Mouse (Mus musculus) gastrocnemius, adult 18-20 months (tissue): Measurements from ENCODE around the gene Olfr572. TPM values are rescaled to one million over a fixed set of nuclear protein-coding genes. Genes with fewer than 3 reads are reported as not detected.

ENCODE experiments used
- DNase-seq: peaks from one replicate; pipeline ENCODE4 v3.0.0; 2021; ENCODE audit warnings: low spot score
- long read RNA-seq, 2 experiments: library from polyadenylated mRNA; stranded (forward); transcript quantifications; one replicate each; pipeline ENCODE4 v2.0.0; 2021
- total RNA-seq, 2 experiments: library from RNA; stranded (reverse); gene quantifications; 2 replicates each; pipeline ENCODE4 v1.2.3; 2021

Olfr572 gene
- total RNA-seq = not detected
- long read RNA-seq, experiment 1 = 0 reads
- long read RNA-seq, experiment 2 = 0 reads

DNA sequence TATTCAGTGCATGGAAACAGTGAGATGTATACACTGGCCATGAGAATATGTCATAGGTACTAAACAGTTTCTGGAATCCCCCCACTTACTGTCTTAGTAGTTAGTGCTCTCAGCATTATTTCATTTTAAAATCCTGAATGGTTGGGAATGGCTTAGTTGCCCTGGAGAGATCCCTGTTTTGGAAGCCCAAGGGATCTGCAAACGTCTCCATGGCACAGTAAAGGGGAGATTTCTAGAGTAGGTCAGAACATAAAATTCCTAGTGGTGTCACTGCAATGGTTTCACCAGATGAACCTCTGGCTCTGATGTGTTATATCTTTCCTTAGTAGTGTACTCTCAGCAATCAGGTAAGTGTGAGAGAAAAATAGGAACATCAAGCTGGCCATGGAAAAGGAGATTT lies at the start of gene Olfr572:
Gene Olfr572, plus strand, starts transcription at position 301 of the 400 bp plus-strand sequence.
- no peak for DNase-seq

DNA sequence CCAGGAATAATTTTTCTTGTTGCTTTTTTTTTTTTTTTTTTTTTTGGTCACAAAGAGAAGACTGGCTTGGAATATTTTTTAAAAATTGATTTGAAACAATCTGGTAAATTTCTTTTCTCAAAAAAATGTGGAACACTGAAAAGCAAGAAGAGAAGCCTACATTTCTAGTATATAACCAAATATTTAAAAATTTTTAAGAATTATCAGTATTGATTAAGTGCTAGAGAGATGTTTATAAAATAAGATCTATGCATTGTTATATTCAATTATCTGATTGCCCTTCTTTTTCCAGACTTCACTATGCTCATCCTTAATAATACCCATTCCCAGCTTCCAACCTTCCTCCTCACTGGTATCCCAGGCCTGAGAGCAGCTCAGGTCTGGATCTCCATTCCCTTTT lies 47.4 kb upstream of the Olfr572 start, which contains the start of gene Olfr568:
Gene Olfr568, plus strand, starts transcription at position 301 of the 400 bp plus-strand sequence.
- no peak for DNase-seq

DNA sequence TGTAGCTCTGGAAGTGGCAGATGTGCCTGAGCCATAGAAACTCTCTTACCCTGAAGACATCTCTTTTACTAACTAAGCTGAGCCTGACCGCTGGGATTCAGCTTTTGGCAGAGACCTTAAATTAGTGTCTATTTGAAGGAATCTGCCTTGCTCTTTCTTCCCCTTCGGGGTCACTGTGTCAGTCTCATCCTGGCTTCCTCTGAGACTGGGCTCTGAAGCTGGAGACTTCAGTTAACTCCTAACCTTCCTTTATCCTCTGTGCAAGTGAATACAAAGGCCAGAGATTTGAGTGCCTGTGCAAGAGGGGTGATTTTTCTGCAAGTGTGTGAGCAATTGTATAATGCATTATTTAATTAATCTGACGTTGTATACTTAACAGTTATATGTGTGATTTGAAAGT lies 33.4 kb upstream of the Olfr572 start, which contains the start of gene Olfr569:
Gene Olfr569, minus strand, starts transcription at position 101 of the 400 bp plus-strand sequence.
- no peak for DNase-seq

GRCm38 (mm10) chr7:102915261-102915660 lies 8.9 kb upstream of the Olfr572 start:
- DNase-seq = no peak

DNA sequence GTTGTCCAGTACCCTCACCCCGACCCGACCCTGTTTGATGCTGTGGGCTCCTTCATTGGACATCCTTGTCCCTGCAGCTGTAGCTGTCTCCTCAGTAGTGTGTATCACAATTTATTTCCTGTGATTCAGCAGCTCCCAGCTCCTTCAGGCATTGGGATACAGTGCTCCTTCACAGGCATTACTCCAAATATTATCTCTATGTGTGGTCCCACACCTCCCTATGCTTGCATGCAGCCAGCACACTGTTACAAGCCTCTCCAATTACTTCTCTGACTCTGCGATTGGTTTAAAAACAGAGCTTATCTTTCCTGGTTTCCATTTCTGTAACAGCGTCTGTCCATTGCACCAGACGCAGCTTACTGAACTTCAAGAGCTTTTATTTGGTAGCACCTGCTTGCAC lies 7.8 kb upstream of the Olfr572 start:
- DNase-seq = no peak

DNA sequence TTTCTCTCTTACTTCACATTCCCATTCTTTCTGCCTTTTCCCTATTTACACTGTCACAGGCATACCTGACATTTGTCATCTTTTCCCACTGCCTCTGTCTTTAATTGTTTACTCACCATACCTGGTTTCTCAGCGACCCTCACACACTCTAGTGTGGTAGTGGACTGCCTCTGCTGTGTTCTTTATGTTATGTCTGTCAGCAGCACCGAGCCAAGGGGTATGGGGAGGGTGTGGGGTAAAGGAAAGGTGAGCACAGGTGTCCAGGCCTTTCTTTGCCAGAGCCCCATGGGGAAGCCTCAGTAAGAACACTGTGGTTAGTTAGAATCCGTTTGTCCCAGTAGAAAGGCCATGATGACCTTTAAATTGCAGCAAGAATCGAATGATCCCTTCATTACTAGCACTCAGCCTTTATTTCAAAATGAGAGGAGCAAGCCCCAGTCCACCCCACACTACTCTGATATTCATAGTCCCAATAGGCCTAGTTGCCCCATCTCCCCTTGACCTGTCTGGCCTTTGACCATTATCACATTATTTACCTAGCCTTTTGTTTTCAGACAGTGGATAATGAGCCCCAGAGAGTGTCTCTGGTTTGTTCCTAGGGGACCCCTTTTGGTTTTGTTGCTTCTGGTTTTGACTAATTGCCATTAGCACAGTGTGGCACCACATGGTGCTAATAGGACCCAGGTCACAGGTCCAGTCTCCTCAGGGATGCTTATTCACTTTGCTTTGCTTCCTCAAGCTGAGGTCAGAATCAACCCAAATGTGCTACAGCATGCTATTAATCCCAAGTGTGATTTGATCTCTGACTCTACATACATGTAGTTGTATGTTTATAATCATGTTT lies 7.0 kb upstream of the Olfr572 start, which contains the start of gene Olfr571:
Gene Olfr571, minus strand, starts transcription at position 505 of the 844 bp plus-strand sequence.
- DNase-seq = no peak

GRCm38 (mm10) chr7:102919632-102920031 lies 4.6 kb upstream of the Olfr572 start:
- DNase-seq = no peak

DNA sequence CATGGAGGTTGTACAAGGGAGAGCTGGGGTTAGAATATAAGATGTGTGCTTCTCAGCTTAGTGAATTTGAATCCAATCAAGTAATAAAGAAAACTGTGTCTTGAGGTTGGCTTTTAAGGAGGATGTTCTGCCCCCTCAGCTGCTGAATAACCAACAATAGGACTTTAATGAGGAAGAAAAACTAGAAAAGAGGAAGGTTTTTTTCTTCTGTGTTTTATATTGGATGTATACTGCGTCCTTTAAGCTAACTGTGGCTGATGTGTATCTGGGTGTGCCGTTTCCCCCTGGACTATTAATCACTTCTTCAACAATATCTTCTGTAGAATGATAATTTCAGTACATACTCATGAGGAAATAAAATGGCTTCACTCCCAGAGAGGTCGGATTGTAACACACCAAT lies 2.9 kb downstream of the Olfr572 start:
- DNase-seq = no peak

DNA sequence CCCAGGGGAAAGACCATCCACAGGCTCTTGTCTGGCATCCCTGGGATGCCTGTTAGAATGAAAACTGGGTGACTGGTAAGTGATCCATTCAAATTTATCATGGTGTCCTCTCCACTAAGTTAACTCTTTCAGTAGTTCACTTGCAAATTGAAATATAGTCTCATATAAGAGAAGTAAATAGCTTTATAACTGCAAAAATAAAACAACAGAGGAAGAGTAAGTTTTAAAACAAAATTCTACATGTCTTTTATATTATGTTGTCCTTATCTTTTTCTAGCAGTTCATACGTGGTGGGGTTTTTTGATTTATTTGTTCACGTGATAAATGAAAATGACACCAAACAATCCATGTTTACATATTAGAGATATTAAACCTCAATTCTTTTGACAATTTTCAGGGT lies 18.3 kb downstream of the Olfr572 start, which contains the start of gene Olfr573-ps1:
Gene Olfr573-ps1, minus strand, starts transcription at position 101 of the 400 bp plus-strand sequence.
- no peak for DNase-seq

GRCm38 (mm10) chr7:102943417-102943816 lies 19.2 kb downstream of the Olfr572 start:
- DNase-seq = no peak

- no peak for DNase-seq
These were observed 24.0 kb downstream of the Olfr572 start, which contains the start of gene Olfr574 for GRCm38 (mm10) chr7:102948167-102948566. Gene Olfr574, plus strand, starts transcription at chr7:102948467.

- DNase-seq = no peak
These were observed 26.5 kb downstream of the Olfr572 start for GRCm38 (mm10) chr7:102950732-102951131.

GRCm38 (mm10) chr7:102958137-102958536 lies 33.9 kb downstream of the Olfr572 start:
- no peak for DNase-seq

GRCm38 (mm10) chr7:102958593-102958992 lies 34.4 kb downstream of the Olfr572 start, which contains the start of gene Olfr575:
Gene Olfr575, minus strand, starts transcription at chr7:102958775.
- DNase-seq = no peak

- no peak for DNase-seq
These were observed 38.2 kb downstream of the Olfr572 start, which contains the start of gene Olfr576 for GRCm38 (mm10) chr7:102962360-102962759. Gene Olfr576, plus strand, starts transcription at chr7:102962660.

GRCm38 (mm10) chr7:102974399-102974798 lies 50.2 kb downstream of the Olfr572 start:
- DNase-seq = no peak

DNA sequence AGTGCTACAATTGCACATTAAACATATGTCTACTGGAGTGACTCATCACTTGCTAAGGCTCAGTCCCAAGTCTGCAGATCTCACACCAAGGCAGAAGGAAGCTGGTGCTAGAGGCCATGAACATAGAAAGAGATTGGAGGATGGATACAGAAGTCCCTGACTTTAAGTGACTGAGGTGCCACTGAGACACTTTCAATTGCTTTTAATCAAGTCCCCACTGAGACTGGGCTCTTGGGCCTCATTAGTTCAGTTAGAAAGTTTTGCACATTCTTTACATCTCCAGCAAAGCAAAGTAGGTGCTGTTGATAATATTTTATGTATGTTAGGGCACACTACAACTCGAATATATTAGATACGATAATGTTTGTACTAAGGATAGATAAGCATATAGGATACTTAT lies 51.6 kb downstream of the Olfr572 start, which contains the start of gene Olfr577:
Gene Olfr577, minus strand, starts transcription at position 101 of the 400 bp plus-strand sequence.
- DNase-seq = no peak

Other genes starting within 250 kb of the Olfr572 start
- 1 to 10 TPM; 3.8 to 4.5 TPM for gene Trim68, start 237.1 kb upstream of the Olfr572 start, total RNA-seq
- gene Olfr557, start 228.5 kb upstream of the Olfr572 start, total RNA-seq = not detected
- 1 to 10 TPM in 1 of 2 experiments, under 1 TPM in 1; 0.91 to 1.3 TPM for gene Olfr558, start 222.2 kb upstream of the Olfr572 start, total RNA-seq
- gene Olfr33, start 205.3 kb upstream of the Olfr572 start, total RNA-seq = not detected
- not detected for gene Olfr559, start 196.9 kb upstream of the Olfr572 start, total RNA-seq
- gene Olfr560, start 165.0 kb upstream of the Olfr572 start, total RNA-seq = not detected
- gene Olfr78, start 164.9 kb upstream of the Olfr572 start, total RNA-seq = under 1 TPM; 0.21 to 0.40 TPM
- not detected for gene Olfr561, start 153.2 kb upstream of the Olfr572 start, total RNA-seq
- gene Olfr564, start 120.9 kb upstream of the Olfr572 start, total RNA-seq = not detected
- gene Olfr566, start 65.6 kb upstream of the Olfr572 start, total RNA-seq = not detected
- gene Olfr568, start 47.3 kb upstream of the Olfr572 start, total RNA-seq = not detected
- gene Olfr569, start 33.5 kb upstream of the Olfr572 start, total RNA-seq = not detected
- gene Olfr570, start 29.8 kb upstream of the Olfr572 start, total RNA-seq = not detected
- not detected for gene Olfr571, start 6.9 kb upstream of the Olfr572 start, total RNA-seq
- not detected for gene Olfr573-ps1, start 18.2 kb downstream of the Olfr572 start, total RNA-seq
- gene Olfr574, start 24.1 kb downstream of the Olfr572 start, total RNA-seq = not detected
- not detected for gene Olfr575, start 34.4 kb downstream of the Olfr572 start, total RNA-seq
- not detected for gene Olfr576, start 38.3 kb downstream of the Olfr572 start, total RNA-seq
- gene Olfr577, start 51.5 kb downstream of the Olfr572 start, total RNA-seq = not detected
- not detected for gene Olfr578, start 64.9 kb downstream of the Olfr572 start, total RNA-seq
- gene Olfr582, start 113.6 kb downstream of the Olfr572 start, total RNA-seq = not detected
- not detected for gene Olfr583, start 126.9 kb downstream of the Olfr572 start, total RNA-seq
- gene Olfr584, start 157.5 kb downstream of the Olfr572 start, total RNA-seq = not detected
- gene Olfr585, start 173.3 kb downstream of the Olfr572 start, total RNA-seq = not detected
- gene Olfr586, start 201.2 kb downstream of the Olfr572 start, total RNA-seq = not detected
- gene Olfr588-ps1, start 216.5 kb downstream of the Olfr572 start, total RNA-seq = not detected
- not detected for gene Olfr589, start 231.9 kb downstream of the Olfr572 start, total RNA-seq